8 mouse cellular contexts compared by ENCODE assay signal in the genomic region with DNA sequence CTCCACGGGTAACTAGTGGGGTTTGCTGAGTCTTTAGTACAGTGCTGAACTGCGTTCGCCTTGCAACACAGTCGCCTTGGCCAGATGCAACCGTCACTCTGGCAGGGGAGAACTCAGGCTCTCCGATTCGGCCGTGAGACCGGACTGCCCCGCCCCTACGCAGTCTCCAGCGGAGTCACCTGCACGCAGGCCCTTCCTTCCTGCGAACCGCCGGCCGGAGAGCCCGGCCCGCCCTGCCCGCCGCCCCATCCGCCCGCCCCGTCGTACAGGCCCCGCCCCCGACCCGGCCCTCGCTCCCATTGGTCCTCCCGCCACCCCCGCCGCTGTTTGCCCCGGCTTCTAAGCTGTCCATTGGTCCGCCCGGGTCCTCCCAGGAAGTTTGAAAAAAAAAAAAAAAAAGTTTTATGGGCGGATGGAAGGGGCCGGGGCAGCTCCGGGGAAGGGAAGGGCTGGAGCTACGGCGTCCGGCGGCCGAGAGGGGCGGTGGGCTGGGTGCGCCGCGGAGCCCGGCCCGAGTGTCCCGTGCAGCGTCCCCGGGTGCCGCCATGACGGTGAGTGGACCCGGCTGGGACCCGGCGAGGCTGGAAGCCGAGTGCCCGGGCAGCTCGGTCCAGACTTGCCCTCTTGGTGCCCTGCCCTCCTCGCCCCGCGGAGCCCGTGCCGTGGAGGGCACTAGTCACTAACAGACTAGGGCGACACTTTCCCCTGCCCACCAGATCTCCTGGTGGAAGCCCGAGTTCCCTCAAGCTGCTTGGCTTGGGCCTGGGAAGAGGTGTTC. TPM values are rescaled to one million over a fixed set of nuclear protein-coding genes. Genes with fewer than 3 reads are reported as not detected.
DNase-seq lines count a peak whose midpoint lies in the region; ATAC-seq lines count a peak whose summit lies in the region.

No protein-coding gene starts in this region.

- H3K9ac ChIP-seq in hindbrain, embryonic 14.5 days = peak overlapping the region; percentile 64

- peaks cover 22% of the 10 kb centered on the region for H3K4me1 ChIP-seq in hindbrain, embryonic 14.5 days (replicated peaks; ENCODE audit: control insufficient read depth, insufficient read depth, low read length)
- peaks cover 72% of the 10 kb centered on the region for H3K4me1 ChIP-seq in megakaryocyte, embryonic 14.5 days

- ATAC-seq in hindbrain, embryonic 14.5 days (ENCODE audit: low FRiP score) = peak; percentile 81

- no peaks in the 10 kb centered on the region for H3K36me3 ChIP-seq in hindbrain, embryonic 14.5 days (replicated peaks; ENCODE audit: control insufficient read depth, insufficient read depth)
- peaks cover 28% of the 10 kb centered on the region for H3K36me3 ChIP-seq in megakaryocyte, embryonic 14.5 days (replicated peaks; ENCODE audit: low read length)

- no peaks in the 10 kb centered on the region for H3K9me3 ChIP-seq in hindbrain, embryonic 14.5 days (ENCODE audit: control insufficient read depth, low read length)
- H3K9me3 ChIP-seq in megakaryocyte, embryonic 14.5 days = no peaks in the 10 kb centered on the region

- under 1% methylated on average over 39 of the region's 67 CpGs for WGBS in hindbrain, embryonic 14.5 days

- intact Hi-C loops in left cerebral cortex, postnatal 10 days (cut with DNase I) = no loop called here

- peak overlapping the region; percentile 67 for H3K4me2 ChIP-seq in hindbrain, embryonic 14.5 days (replicated peaks)

- H3K27me3 ChIP-seq in hindbrain, embryonic 14.5 days (ENCODE audit: control insufficient read depth, insufficient read depth, low read length) = no peaks in the 10 kb centered on the region
- H3K27me3 ChIP-seq in megakaryocyte, embryonic 14.5 days (replicated peaks) = peaks cover 7% of the 10 kb centered on the region

- DNase-seq in WW6 (ENCODE audit: low read depth, low spot score) = peak; percentile 79
- DNase-seq in cerebellum, postnatal 10 days = peak; percentile 88 to 91
- DNase-seq in gastrocnemius, adult 18-20 months (ENCODE audit: low spot score) = peak; percentile 88
- DNase-seq in hindbrain, embryonic 14.5 days (ENCODE audit: low spot score) = peak; percentile 66
- DNase-seq in left cerebral cortex, postnatal 10 days (ENCODE audit: extremely low spot score in 1 of 2, low spot score in 2 of 2) = peak; percentile 48 to 94
- DNase-seq in right cerebral cortex, adult 18-20 months = peak; percentile 51
- DNase-seq in urinary bladder, adult 2 months (ENCODE audit: low spot score) = peak; percentile 78

- H3K27ac ChIP-seq in hindbrain, embryonic 14.5 days = peak overlapping the region; percentile 64

- peak overlapping the region; percentile 47 for H3K4me3 ChIP-seq in hindbrain, embryonic 14.5 days (replicated peaks; ENCODE audit: low read length)
- H3K4me3 ChIP-seq in megakaryocyte, embryonic 14.5 days (replicated peaks) = peak overlapping the region; percentile 98

RNA-seq across cellular contexts. Expression of gene Triobp, which starts 35.3 kb away (rescaled TPM):
- 10 to 100 TPM; 38.8 to 40.7 TPM for total RNA-seq in gastrocnemius, adult 18-20 months (2021)
- 37.4 and 41.1 TPM in 2 replicates for polyA plus RNA-seq in hindbrain, embryonic 14.5 days (2014; fragmentation: Nextera tagmentation; extraction: Ambion mirVana)
- total RNA-seq in left cerebral cortex, postnatal 10 days (2021) = 10 to 100 TPM; 31.7 to 37.6 TPM
- polyA plus RNA-seq in megakaryocyte, embryonic 14.5 days (2012; ENCODE audit: insufficient read depth, low replicate concordance) = 97.8 and 237 TPM in 2 replicates
- 47.1 and 57.9 TPM in 2 replicates for polyA plus RNA-seq in urinary bladder, adult 2 months (2012; rRNA removed)

RNA-seq across cellular contexts. Expression of gene H1f0, which starts 45.4 kb away (rescaled TPM):
- total RNA-seq in gastrocnemius, adult 18-20 months (2021) = 10 to 100 TPM; 74.4 to 86.9 TPM
- 74.8 and 75.7 TPM in 2 replicates for polyA plus RNA-seq in hindbrain, embryonic 14.5 days (2014; fragmentation: Nextera tagmentation; extraction: Ambion mirVana)
- total RNA-seq in left cerebral cortex, postnatal 10 days (2021) = 10 to 100 TPM; 73.4 to 81.3 TPM
- polyA plus RNA-seq in megakaryocyte, embryonic 14.5 days (2012; ENCODE audit: insufficient read depth, low replicate concordance) = 211 and 406 TPM in 2 replicates
- 103 and 117 TPM in 2 replicates for polyA plus RNA-seq in urinary bladder, adult 2 months (2012; rRNA removed)

RNA-seq across cellular contexts. Expression of gene Nol12, which starts 48.1 kb away (rescaled TPM):
- 10 to 100 TPM; 26.4 to 29.1 TPM for total RNA-seq in gastrocnemius, adult 18-20 months (2021)
- polyA plus RNA-seq in hindbrain, embryonic 14.5 days (2014; fragmentation: Nextera tagmentation; extraction: Ambion mirVana) = 57.7 and 59.2 TPM in 2 replicates
- total RNA-seq in left cerebral cortex, postnatal 10 days (2021) = 10 to 100 TPM; 40.9 to 41.4 TPM
- polyA plus RNA-seq in megakaryocyte, embryonic 14.5 days (2012; ENCODE audit: insufficient read depth, low replicate concordance) = 16.3 and 19.1 TPM in 2 replicates
- polyA plus RNA-seq in urinary bladder, adult 2 months (2012; rRNA removed) = 26.5 and 30.7 TPM in 2 replicates

RNA-seq across cellular contexts. Expression of gene Lgals1, which starts 56.3 kb away (rescaled TPM):
- 100 to 1,000 TPM; 229 to 364 TPM for total RNA-seq in gastrocnemius, adult 18-20 months (2021)
- 117 and 157 TPM in 2 replicates for polyA plus RNA-seq in hindbrain, embryonic 14.5 days (2014; fragmentation: Nextera tagmentation; extraction: Ambion mirVana)
- 10 to 100 TPM; 24.1 to 25.3 TPM for total RNA-seq in left cerebral cortex, postnatal 10 days (2021)
- polyA plus RNA-seq in megakaryocyte, embryonic 14.5 days (2012; ENCODE audit: insufficient read depth, low replicate concordance) = 75.3 and 689 TPM in 2 replicates
- 979 and 1,151 TPM in 2 replicates for polyA plus RNA-seq in urinary bladder, adult 2 months (2012; rRNA removed)

RNA-seq across cellular contexts. Expression of gene Galr3, which starts 58.8 kb away (rescaled TPM):
- not detected for total RNA-seq in gastrocnemius, adult 18-20 months (2021)
- polyA plus RNA-seq in hindbrain, embryonic 14.5 days (2014; fragmentation: Nextera tagmentation; extraction: Ambion mirVana) = not detected in 2 replicates
- under 1 TPM; 0.36 to 0.45 TPM for total RNA-seq in left cerebral cortex, postnatal 10 days (2021)
- 10.8 and 18.1 TPM in 2 replicates for polyA plus RNA-seq in megakaryocyte, embryonic 14.5 days (2012; ENCODE audit: insufficient read depth, low replicate concordance)
- polyA plus RNA-seq in urinary bladder, adult 2 months (2012; rRNA removed) = 0.14 and 0.19 TPM in 2 replicates

Comparison
In these comparisons a context has a peak if more than half of its experiments do, and no peak if none do; other contexts are left out.
1. Peak in every context shown above with its lines: DNase-seq, ATAC-seq, H3K4me3 ChIP-seq and H3K27ac ChIP-seq.